Mouse (Mus musculus): ENCODE data around the gene Fam170b. TPM values are rescaled to one million over a fixed set of nuclear protein-coding genes. Genes with fewer than 3 reads are reported as not detected.

The Fam170b gene
- polyA plus RNA-seq (2015; fragmentation: Nextera tagmentation; extraction: Ambion mirVana), result 0.10 TPM in 2 replicates

DNA sequence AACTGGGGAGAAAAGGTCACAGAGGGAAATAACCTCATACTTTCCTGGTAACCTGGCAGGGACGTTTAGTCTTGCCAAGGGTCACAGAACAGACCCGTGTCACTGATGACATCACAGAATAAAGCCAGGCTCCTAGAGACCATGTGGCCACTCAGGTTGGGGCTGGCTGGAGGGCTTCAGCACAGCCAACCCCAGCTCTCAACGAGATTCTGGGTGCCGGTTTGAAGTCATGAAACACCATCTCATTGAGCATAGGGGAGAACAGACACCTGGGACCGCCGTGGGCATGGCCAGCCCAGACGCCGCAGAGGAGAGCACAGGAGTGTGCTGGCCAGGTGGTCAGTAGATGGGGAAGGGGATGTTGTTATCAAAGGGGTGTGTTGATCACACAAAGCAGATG, at the start of gene Fam170b:
TSS of gene Fam170b (plus strand) at position 116 of the 400 bp plus-strand sequence.
- no peaks in the 10 kb centered on the region for H3K4me1 ChIP-seq (ENCODE audit: control insufficient read depth, insufficient read depth, low read length)
- no peak within 1 kb of the TSS for H3K9ac ChIP-seq (ENCODE audit: low read depth, low read length)
- no peak within 1 kb of the TSS for H3K27ac ChIP-seq (ENCODE audit: low read length)
- no peak within 1 kb of the TSS for H3K4me2 ChIP-seq (ENCODE audit: low read depth, low read length)
- H3K4me3 ChIP-seq (ENCODE audit: low read length), result no peak within 1 kb of the TSS
- H3K27me3 ChIP-seq (replicated peaks; ENCODE audit: control insufficient read depth, insufficient read depth, low read length), result no peaks in the 10 kb centered on the region
- 73% methylated on average over 8 of the region's 8 CpGs for WGBS
- H3K9me3 ChIP-seq (ENCODE audit: control insufficient read depth, low read length), result no peaks in the 10 kb centered on the region
- ATAC-seq, result no peak
- H3K36me3 ChIP-seq (ENCODE audit: control insufficient read depth, insufficient read depth, low read length), result no peaks in the 10 kb centered on the region

DNA sequence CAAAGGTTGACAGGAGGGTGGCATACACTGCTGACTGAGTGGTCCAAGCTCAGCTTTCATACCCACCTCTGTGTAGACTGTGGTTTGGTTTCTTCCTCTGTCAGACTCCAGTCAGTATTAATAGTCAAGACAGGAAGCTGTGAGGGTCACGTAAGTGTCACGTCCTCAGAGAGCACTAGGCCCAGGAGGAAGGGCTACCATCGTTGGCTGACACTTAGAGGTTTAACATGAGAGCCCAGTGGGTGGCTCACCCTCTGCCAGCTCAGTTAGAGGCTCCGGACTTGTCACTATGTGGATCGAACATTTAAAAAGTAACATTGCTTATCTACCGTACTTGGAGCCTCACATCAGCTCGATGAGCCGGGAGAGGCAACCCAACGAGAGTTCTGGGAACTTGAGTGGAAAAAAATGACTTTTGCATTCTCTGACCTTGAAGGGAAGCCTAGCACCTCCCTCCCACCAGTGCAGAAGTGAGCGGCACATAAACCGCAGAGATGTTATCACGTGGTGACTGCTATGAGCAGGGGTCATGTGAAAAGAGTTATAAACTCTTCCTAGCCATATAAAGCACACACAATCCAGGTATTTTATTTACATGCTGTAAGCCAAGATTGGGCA, 49.5 kb upstream of the Fam170b start:
- H3K9me3 ChIP-seq (ENCODE audit: control insufficient read depth, low read length), result no peaks in the 10 kb centered on the region
- H3K27me3 ChIP-seq (replicated peaks; ENCODE audit: control insufficient read depth, insufficient read depth, low read length), result no peaks in the 10 kb centered on the region
- 0 out of 2 replicates have a peak, but pooled peaks cover 3% of the 10 kb centered on the region for H3K4me1 ChIP-seq (ENCODE audit: control insufficient read depth, insufficient read depth, low read length)
- peak; percentile 90 for ATAC-seq
- no peak overlapping the region for H3K4me2 ChIP-seq (ENCODE audit: low read depth, low read length)
- H3K9ac ChIP-seq (ENCODE audit: low read depth, low read length), result no peak overlapping the region
- no peak overlapping the region for H3K4me3 ChIP-seq (ENCODE audit: low read length)
- H3K36me3 ChIP-seq (ENCODE audit: control insufficient read depth, insufficient read depth, low read length), result no peaks in the 10 kb centered on the region
- 60% methylated on average over 12 of the region's 12 CpGs for WGBS
- H3K27ac ChIP-seq (ENCODE audit: low read length), result no peak overlapping the region

DNA sequence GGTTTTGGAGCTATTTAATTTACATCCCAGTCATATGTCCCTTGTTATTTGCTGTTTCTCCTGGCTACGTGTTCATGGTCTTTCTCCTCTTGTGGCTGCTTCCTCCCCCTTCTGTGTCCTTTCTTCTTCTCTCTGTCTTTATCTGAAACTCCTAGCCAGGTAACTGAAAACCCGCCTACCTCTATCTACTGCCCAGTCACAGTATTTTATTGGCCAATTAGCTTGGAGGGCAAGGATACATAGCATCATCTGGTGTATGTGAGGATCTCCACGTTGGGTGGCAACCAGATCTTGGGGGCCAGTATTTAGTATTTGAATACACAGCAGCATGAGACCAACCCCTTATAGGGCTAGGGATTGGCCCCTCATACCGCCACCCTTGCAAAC, 49.0 kb upstream of the Fam170b start:
- peak; percentile 81 for ATAC-seq
- Histone ChIP-seq H3K27me3 (replicated peaks; ENCODE audit: control insufficient read depth, insufficient read depth, low read length) (no peaks in the 10 kb centered on the region), H3K36me3 (ENCODE audit: control insufficient read depth, insufficient read depth, low read length) (no peaks in the 10 kb centered on the region), H3K27ac (ENCODE audit: low read length) (no peak overlapping the region), H3K4me3 (ENCODE audit: low read length) (no peak overlapping the region), H3K9me3 (ENCODE audit: control insufficient read depth, low read length) (no peaks in the 10 kb centered on the region), H3K4me2 (ENCODE audit: low read depth, low read length) (no peak overlapping the region), H3K9ac (ENCODE audit: low read depth, low read length) (no peak overlapping the region), H3K4me1 (ENCODE audit: control insufficient read depth, insufficient read depth, low read length) (0 out of 2 replicates have a peak, but pooled peaks cover 3% of the 10 kb centered on the region)
- whole genome bisulfite sequencing, result 62% methylated on average over 4 of the region's 4 CpGs

DNA sequence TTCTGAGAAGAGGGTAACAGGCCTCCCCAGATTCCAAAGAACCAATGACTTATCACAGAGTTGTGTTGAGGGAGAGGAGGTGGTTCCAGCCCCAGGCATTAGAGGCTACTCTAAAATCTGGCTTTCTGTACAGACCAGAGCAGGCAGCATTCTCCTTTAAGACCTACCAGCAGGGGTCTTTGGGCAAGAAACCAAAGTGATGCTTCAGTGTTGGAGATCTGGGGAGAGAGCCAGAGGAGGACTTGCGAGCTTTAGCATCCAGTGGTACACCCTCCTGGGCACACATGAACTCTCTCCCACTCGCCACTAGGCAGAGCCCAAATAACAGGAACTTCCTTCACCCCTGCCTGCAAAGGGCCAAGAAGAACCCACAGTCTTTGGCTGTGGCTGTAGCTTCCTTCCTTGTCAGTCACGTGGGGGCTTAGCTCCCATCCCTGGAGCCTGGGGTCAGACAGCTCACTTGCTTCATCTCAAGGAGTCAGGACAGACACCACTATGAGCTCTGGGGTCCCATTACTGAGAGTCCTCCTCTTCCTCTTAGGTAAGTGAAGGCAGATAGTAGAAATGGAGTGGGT, 48.1 kb upstream of the Fam170b start, which contains the start of gene Tmem273:
TSS of gene Tmem273 (plus strand) at position 408 of the 575 bp plus-strand sequence.
- Histone ChIP-seq H3K4me3 (ENCODE audit: low read length) (no peak within 1 kb of the TSS), H3K36me3 (ENCODE audit: control insufficient read depth, insufficient read depth, low read length) (no peaks in the 10 kb centered on the region), H3K27me3 (replicated peaks; ENCODE audit: control insufficient read depth, insufficient read depth, low read length) (no peaks in the 10 kb centered on the region), H3K4me1 (ENCODE audit: control insufficient read depth, insufficient read depth, low read length) (0 out of 2 replicates have a peak, but pooled peaks cover 3% of the 10 kb centered on the region), H3K9ac (ENCODE audit: low read depth, low read length) (no peak within 1 kb of the TSS), H3K4me2 (ENCODE audit: low read depth, low read length) (no peak within 1 kb of the TSS), H3K9me3 (ENCODE audit: control insufficient read depth, low read length) (no peaks in the 10 kb centered on the region), H3K27ac (ENCODE audit: low read length) (no peak within 1 kb of the TSS)
- ATAC-seq, result no peak
- 72% methylated on average over 3 of the region's 3 CpGs for WGBS

DNA sequence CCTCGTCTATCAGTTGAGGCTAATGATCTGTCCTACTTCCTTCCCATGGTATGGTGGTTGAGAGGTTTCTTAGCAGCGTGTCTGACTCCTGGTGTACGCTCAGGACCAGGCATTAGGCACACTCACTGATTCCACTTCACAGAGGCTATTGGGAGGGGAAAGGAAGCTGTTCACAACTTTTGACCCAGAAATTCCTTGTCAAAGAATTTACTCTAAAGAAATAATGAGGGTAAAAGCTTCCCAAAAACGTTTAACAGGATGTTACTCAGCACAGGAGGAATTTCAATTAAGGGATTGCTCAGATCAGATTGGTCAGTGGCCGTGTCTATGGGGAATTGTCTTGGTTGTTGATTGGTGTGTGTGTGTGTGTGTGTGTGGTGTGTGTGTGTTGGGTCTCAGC, 46.1 kb upstream of the Fam170b start:
- Histone ChIP-seq H3K27ac (ENCODE audit: low read length) (no peak overlapping the region), H3K9me3 (ENCODE audit: control insufficient read depth, low read length) (no peaks in the 10 kb centered on the region), H3K4me3 (ENCODE audit: low read length) (no peak overlapping the region), H3K36me3 (ENCODE audit: control insufficient read depth, insufficient read depth, low read length) (no peaks in the 10 kb centered on the region), H3K4me1 (ENCODE audit: control insufficient read depth, insufficient read depth, low read length) (0 out of 2 replicates have a peak, but pooled peaks cover 3% of the 10 kb centered on the region), H3K9ac (ENCODE audit: low read depth, low read length) (no peak overlapping the region), H3K27me3 (replicated peaks; ENCODE audit: control insufficient read depth, insufficient read depth, low read length) (no peaks in the 10 kb centered on the region), H3K4me2 (ENCODE audit: low read depth, low read length) (no peak overlapping the region)
- no peak for ATAC-seq
- WGBS, result 63% methylated on average over 5 of the region's 5 CpGs

DNA sequence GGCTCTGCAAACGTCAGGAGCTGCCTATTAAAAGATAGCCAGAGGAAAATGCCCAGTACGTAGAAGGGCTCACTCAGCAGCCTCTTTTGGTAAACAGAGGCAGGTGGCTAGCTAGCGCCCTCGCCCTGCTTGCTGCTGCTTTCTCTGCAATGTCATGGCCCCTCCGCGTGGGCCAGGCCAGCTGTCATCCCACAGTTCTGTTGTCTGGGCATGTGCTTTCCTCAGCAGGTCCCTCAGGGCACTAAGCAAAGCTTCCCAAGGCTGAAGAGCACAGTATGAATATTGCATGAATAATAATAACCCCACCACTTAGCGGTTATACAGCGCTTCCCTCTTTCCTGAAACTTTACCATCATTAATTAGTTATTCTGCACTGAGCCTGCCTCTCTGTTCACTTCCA, 37.4 kb upstream of the Fam170b start:
- Histone ChIP-seq H3K4me1 (ENCODE audit: control insufficient read depth, insufficient read depth, low read length) (0 out of 2 replicates have a peak, but pooled peaks cover 6% of the 10 kb centered on the region), H3K4me2 (ENCODE audit: low read depth, low read length) (no peak overlapping the region), H3K9ac (ENCODE audit: low read depth, low read length) (no peak overlapping the region), H3K4me3 (ENCODE audit: low read length) (no peak overlapping the region), H3K36me3 (ENCODE audit: control insufficient read depth, insufficient read depth, low read length) (no peaks in the 10 kb centered on the region), H3K9me3 (ENCODE audit: control insufficient read depth, low read length) (no peaks in the 10 kb centered on the region), H3K27ac (ENCODE audit: low read length) (no peak overlapping the region), H3K27me3 (replicated peaks; ENCODE audit: control insufficient read depth, insufficient read depth, low read length) (no peaks in the 10 kb centered on the region)
- WGBS, result 59% methylated on average over 8 of the region's 8 CpGs
- ATAC-seq, result no peak

DNA sequence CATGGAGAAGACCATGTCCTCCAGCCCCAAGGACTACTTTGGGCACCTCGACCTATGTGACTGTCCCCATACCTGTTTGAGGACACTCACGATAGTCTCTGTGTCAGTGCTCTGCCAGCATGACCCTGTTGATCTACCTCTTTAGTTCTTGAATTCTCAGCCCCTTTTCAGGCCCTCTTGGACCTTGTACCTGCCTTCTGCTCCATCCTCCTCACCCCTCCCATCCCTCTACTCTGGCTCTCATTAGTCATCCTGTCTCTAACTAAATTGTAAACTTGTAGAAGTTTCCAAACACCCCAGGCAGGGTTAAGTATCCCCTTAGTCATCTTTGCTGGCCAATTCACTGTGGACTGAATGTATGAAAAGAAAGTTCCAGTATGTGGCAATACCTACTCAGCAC, 36.0 kb upstream of the Fam170b start:
- Histone ChIP-seq H3K9ac (ENCODE audit: low read depth, low read length) (no peak overlapping the region), H3K27ac (ENCODE audit: low read length) (no peak overlapping the region), H3K4me1 (ENCODE audit: control insufficient read depth, insufficient read depth, low read length) (0 out of 2 replicates have a peak, but pooled peaks cover 6% of the 10 kb centered on the region), H3K36me3 (ENCODE audit: control insufficient read depth, insufficient read depth, low read length) (no peaks in the 10 kb centered on the region), H3K9me3 (ENCODE audit: control insufficient read depth, low read length) (no peaks in the 10 kb centered on the region), H3K27me3 (replicated peaks; ENCODE audit: control insufficient read depth, insufficient read depth, low read length) (no peaks in the 10 kb centered on the region), H3K4me2 (ENCODE audit: low read depth, low read length) (no peak overlapping the region), H3K4me3 (ENCODE audit: low read length) (no peak overlapping the region)
- WGBS, result 75% methylated on average over 2 of the region's 2 CpGs
- ATAC-seq, result peak; percentile 66

DNA sequence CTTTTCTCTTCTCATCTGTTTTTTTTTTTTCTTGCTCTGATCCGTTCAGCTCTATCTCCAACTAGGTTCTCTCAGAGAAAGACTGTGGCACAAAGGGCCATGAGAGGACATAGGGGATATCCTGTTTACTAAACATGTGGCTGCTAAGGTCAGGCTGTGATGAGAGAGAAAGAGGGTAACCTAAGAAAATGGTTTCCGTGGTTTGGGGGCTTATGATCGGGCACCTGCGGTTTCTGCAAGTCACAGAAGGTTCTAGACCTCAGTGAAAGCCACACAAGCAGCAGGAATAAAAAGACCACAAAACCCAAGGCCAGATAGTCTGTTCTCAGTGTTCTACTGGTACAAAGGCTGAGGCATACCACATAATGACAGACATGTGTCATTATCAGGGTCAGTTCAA, 35.4 kb upstream of the Fam170b start:
- H3K9ac ChIP-seq (ENCODE audit: low read depth, low read length), result no peak overlapping the region
- H3K27me3 ChIP-seq (replicated peaks; ENCODE audit: control insufficient read depth, insufficient read depth, low read length), result no peaks in the 10 kb centered on the region
- WGBS, result 80% methylated on average over 4 of the region's 4 CpGs
- no peak for ATAC-seq
- H3K36me3 ChIP-seq (ENCODE audit: control insufficient read depth, insufficient read depth, low read length), result no peaks in the 10 kb centered on the region
- H3K9me3 ChIP-seq (ENCODE audit: control insufficient read depth, low read length), result no peaks in the 10 kb centered on the region
- H3K4me2 ChIP-seq (ENCODE audit: low read depth, low read length), result no peak overlapping the region
- no peak overlapping the region for H3K27ac ChIP-seq (ENCODE audit: low read length)
- no peak overlapping the region for H3K4me3 ChIP-seq (ENCODE audit: low read length)
- 0 out of 2 replicates have a peak, but pooled peaks cover 6% of the 10 kb centered on the region for H3K4me1 ChIP-seq (ENCODE audit: control insufficient read depth, insufficient read depth, low read length)

DNA sequence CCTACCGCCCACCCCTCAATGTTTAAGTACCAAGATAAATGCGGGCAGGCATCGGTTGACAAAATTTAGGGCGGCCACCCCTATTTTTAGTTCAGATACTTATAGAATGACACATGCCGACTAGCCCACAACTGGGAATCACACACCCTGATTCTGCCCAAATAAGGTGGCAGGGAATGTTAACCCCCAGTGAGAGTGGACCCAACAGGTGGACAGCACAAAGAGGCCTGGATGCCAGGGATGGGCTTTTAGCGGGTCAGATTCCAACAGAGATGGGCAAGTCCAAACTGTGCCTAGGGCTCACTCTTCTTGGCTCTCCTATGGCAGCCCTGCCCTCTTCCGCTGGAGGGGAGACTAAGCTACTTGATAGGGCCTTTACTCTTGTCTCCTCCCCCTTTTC, 33.7 kb upstream of the Fam170b start:
- Histone ChIP-seq H3K9me3 (ENCODE audit: control insufficient read depth, low read length) (no peaks in the 10 kb centered on the region), H3K4me3 (ENCODE audit: low read length) (no peak overlapping the region), H3K9ac (ENCODE audit: low read depth, low read length) (no peak overlapping the region), H3K27me3 (replicated peaks; ENCODE audit: control insufficient read depth, insufficient read depth, low read length) (no peaks in the 10 kb centered on the region), H3K4me1 (ENCODE audit: control insufficient read depth, insufficient read depth, low read length) (0 out of 2 replicates have a peak, but pooled peaks cover 6% of the 10 kb centered on the region), H3K27ac (ENCODE audit: low read length) (no peak overlapping the region), H3K4me2 (ENCODE audit: low read depth, low read length) (no peak overlapping the region), H3K36me3 (ENCODE audit: control insufficient read depth, insufficient read depth, low read length) (no peaks in the 10 kb centered on the region)
- no peak for ATAC-seq
- 91% methylated on average over 7 of the region's 7 CpGs for WGBS
